Mouse (Mus musculus) ES-Bruce4 (cell line): Measurements from ENCODE around the gene Lrrc66.

Experiments
- CTCF ChIP-seq: IDR thresholded peaks from one replicate; pipeline ENCODE4 v1.8.1; 2011; ENCODE audit warnings: low read depth, low read length
- EP300 ChIP-seq: IDR thresholded peaks from 2 replicates; pipeline ENCODE4 v1.6.1; 2011; ENCODE audit warnings: low read depth, low read length; ENCODE audit not compliant: insufficient read depth
- POLR2A ChIP-seq: IDR thresholded peaks from one replicate; pipeline ENCODE4 v1.8.1; 2011; ENCODE audit warnings: low read length; ENCODE audit not compliant: insufficient read depth

- TF ChIP-seq POLR2A: no peak
- no peak for TF ChIP-seq CTCF
- TF ChIP-seq EP300: no peak
Observed at GRCm38 (mm10) chr5:73574616-73575015, 57.7 kb downstream of the Lrrc66 start.
